Mouse (Mus musculus): ENCODE results near the gene Pum2. TPM values are rescaled to one million over a fixed set of nuclear protein-coding genes. Genes with fewer than 3 reads are reported as not detected.
"Not testable (repeated sequence)": the region's sequence is repeated elsewhere in the genome, so short reads cannot be mapped to it uniquely, and the experiment has no call there.

The Pum2 gene
- polyA plus RNA-seq (2015; fragmentation: Nextera tagmentation; extraction: Ambion mirVana) = 50.0 and 51.1 TPM in 2 replicates

DNA sequence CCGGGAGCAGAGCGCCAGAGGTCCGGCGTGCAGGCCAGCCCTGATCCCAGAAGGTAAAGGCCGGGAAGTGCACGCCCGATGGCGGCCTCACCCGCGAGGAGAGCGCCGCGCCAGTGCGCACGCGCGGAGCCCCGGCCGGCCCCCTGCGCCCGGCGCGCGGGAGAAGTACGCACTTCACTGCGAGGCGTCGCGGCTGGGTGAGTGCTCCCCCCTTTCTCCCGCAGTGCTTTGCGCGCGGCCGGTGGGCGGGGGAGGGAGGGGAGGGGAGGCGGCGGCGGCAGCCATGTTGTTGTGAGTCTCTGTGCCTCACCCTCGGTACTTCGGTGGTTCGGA, at the start of gene Pum2:
Gene Pum2 (plus strand): TSS at position 161 of the 333 bp plus-strand sequence.
- H3K4me1 ChIP-seq = peaks cover 26% of the 10 kb centered on the region
- H3K27me3 ChIP-seq (replicated peaks) = no peaks in the 10 kb centered on the region
- peak within 1 kb of the TSS; percentile 89 for H3K9ac ChIP-seq
- no peaks in the 10 kb centered on the region for H3K36me3 ChIP-seq (replicated peaks)
- H3K27ac ChIP-seq = peak within 1 kb of the TSS; percentile 96
- peak; percentile 95 for ATAC-seq (replicated peaks)
- H3K4me3 ChIP-seq = peak within 1 kb of the TSS; percentile 74
- under 1% methylated on average over 30 of the region's 41 CpGs for WGBS
- H3K4me2 ChIP-seq = peak within 1 kb of the TSS; percentile 81
- H3K9me3 ChIP-seq = no peaks in the 10 kb centered on the region

- no peak; the same call in 1 of the 2 replicates for ATAC-seq (replicated peaks)
- no peaks in the 10 kb centered on the region for H3K9me3 ChIP-seq
- H3K4me2 ChIP-seq = no peak overlapping the region
- H3K27me3 ChIP-seq (replicated peaks) = no peaks in the 10 kb centered on the region
- no peak overlapping the region for H3K4me3 ChIP-seq
- no peaks in the 10 kb centered on the region for H3K36me3 ChIP-seq (replicated peaks)
- WGBS = 97% methylated on average over 6 of the region's 6 CpGs
- no peak overlapping the region for H3K9ac ChIP-seq
- H3K4me1 ChIP-seq = no peaks in the 10 kb centered on the region
- H3K27ac ChIP-seq = no peak overlapping the region
These were observed 44.4 kb upstream of the Pum2 start for GRCm38 (mm10) chr12:8629537-8629936.

DNA sequence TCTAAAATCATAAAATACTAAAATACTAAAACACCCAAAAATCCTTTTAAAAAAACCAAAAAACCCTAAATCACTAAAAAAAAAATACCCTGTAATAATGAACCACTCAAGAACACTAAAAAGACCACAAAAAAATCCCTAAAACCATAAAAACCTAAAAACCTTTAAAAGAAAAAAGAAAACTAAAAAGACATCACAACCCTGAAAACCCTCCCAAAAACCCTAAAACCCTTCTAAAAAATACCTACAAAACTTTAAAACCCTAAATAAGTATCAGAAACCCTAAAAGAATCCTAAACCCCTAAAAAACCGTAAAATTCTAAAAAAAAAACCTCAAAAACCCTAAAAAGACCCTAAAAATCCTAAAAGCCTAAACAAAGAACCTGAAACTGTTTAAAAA, 42.2 kb upstream of the Pum2 start:
- Histone ChIP-seq H3K4me1 (no peaks in the 10 kb centered on the region), H3K9ac (no peak overlapping the region), H3K27me3 (replicated peaks) (no peaks in the 10 kb centered on the region), H3K27ac (no peak overlapping the region), H3K4me2 (no peak overlapping the region), H3K36me3 (replicated peaks) (no peaks in the 10 kb centered on the region), H3K4me3 (no peak overlapping the region), H3K9me3 (no peaks in the 10 kb centered on the region)
- 94% methylated on average over 1 of the region's 1 CpGs for whole genome bisulfite sequencing
- ATAC-seq (replicated peaks) = no peak

DNA sequence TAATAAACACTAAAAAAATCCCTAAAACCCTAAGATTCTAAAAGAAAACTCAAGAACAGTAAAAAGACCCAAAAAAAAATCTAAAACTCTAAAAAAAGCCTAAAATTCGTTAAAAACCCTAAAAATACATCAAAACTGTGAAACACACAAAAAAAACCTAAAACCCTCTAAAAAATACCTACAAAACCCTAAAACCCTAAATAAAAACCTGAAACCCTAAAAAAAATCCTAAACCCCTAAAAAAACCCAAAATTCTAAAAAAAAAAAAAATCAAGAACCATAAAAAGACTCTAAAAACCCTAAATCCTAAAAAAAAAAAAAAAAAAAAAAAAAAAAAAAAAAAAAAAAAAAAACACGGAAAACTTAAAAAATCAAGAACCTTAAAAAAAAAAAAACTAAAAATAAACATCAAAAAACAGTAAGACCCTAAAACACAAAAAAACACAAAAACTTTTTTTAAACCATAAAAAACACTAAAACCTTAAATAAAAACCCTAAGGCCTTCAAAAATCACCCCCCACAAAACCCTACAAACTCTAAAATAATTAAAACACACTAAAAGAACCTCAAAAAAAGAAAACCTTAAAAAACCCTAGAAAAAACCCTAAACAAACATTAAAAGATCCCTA, 41.1 kb upstream of the Pum2 start:
- Histone ChIP-seq H3K9me3 (no peaks in the 10 kb centered on the region), H3K27me3 (replicated peaks) (no peaks in the 10 kb centered on the region), H3K4me3 (no peak overlapping the region), H3K4me1 (no peaks in the 10 kb centered on the region), H3K36me3 (replicated peaks) (no peaks in the 10 kb centered on the region), H3K27ac (no peak overlapping the region), H3K4me2 (no peak overlapping the region), H3K9ac (no peak overlapping the region)
- no peak for ATAC-seq (replicated peaks)
- WGBS = 78% methylated on average over 2 of the region's 2 CpGs

- WGBS = 100% methylated on average over 1 of the region's 1 CpGs
- H3K4me1 ChIP-seq = no peaks in the 10 kb centered on the region
- no peaks in the 10 kb centered on the region for H3K27me3 ChIP-seq (replicated peaks)
- H3K4me3 ChIP-seq = no peak overlapping the region
- no peak overlapping the region for H3K27ac ChIP-seq
- H3K36me3 ChIP-seq (replicated peaks) = no peaks in the 10 kb centered on the region
- H3K9me3 ChIP-seq = no peaks in the 10 kb centered on the region
- no peak for ATAC-seq (replicated peaks)
- H3K4me2 ChIP-seq = no peak overlapping the region
- H3K9ac ChIP-seq = no peak overlapping the region
These were observed 39.6 kb upstream of the Pum2 start for GRCm38 (mm10) chr12:8634306-8634705.

- no peaks in the 10 kb centered on the region for H3K9me3 ChIP-seq
- H3K36me3 ChIP-seq (replicated peaks) = no peaks in the 10 kb centered on the region
- no peak overlapping the region for H3K4me2 ChIP-seq
- no peak overlapping the region for H3K27ac ChIP-seq
- no peaks in the 10 kb centered on the region for H3K4me1 ChIP-seq
- H3K9ac ChIP-seq = no peak overlapping the region
- no peaks in the 10 kb centered on the region for H3K27me3 ChIP-seq (replicated peaks)
- 98% methylated on average over 4 of the region's 4 CpGs for WGBS
- H3K4me3 ChIP-seq = no peak overlapping the region
- no peak for ATAC-seq (replicated peaks)
These were observed 38.4 kb upstream of the Pum2 start for GRCm38 (mm10) chr12:8635546-8635945.

- Histone ChIP-seq H3K4me2 (no peak overlapping the region), H3K9me3 (no peaks in the 10 kb centered on the region), H3K4me1 (no peaks in the 10 kb centered on the region), H3K27me3 (replicated peaks) (no peaks in the 10 kb centered on the region), H3K9ac (no peak overlapping the region), H3K4me3 (no peak overlapping the region), H3K27ac (no peak overlapping the region), H3K36me3 (replicated peaks) (no peaks in the 10 kb centered on the region)
- ATAC-seq (replicated peaks) = no peak
- WGBS = 96% methylated on average over 14 of the region's 14 CpGs
These were observed 37.0 kb upstream of the Pum2 start for GRCm38 (mm10) chr12:8636945-8637344.

- not testable (repeated sequence) for H3K27ac ChIP-seq; ATAC-seq (replicated peaks); H3K9ac ChIP-seq; H3K4me3 ChIP-seq; H3K4me2 ChIP-seq; H3K9me3 ChIP-seq; H3K36me3 ChIP-seq (replicated peaks); H3K4me1 ChIP-seq; H3K27me3 ChIP-seq (replicated peaks)
- 80% methylated on average over 10 of the region's 10 CpGs for WGBS
These were observed 35.4 kb upstream of the Pum2 start for GRCm38 (mm10) chr12:8638411-8639087.

- H3K4me2 ChIP-seq = peak overlapping the region; percentile 52
- peak overlapping the region; percentile 11; the same call in 1 of the 2 replicates for H3K9ac ChIP-seq
- 1% methylated on average over 2 of the region's 2 CpGs for WGBS
- not testable (repeated sequence) for H3K9me3 ChIP-seq; H3K27me3 ChIP-seq (replicated peaks); H3K36me3 ChIP-seq (replicated peaks); H3K27ac ChIP-seq; H3K4me1 ChIP-seq
- ATAC-seq (replicated peaks) = 0 out of 2 replicates have a peak, but pooled peaks have one; percentile 13
- peak overlapping the region; percentile 99 for H3K4me3 ChIP-seq
These were observed 33.7 kb upstream of the Pum2 start for GRCm38 (mm10) chr12:8640186-8640585.

- Histone ChIP-seq H3K27ac (peak overlapping the region; percentile 99), H3K9me3 (no peaks in the 10 kb centered on the region), H3K27me3 (replicated peaks) (no peaks in the 10 kb centered on the region), H3K4me3 (peak overlapping the region; percentile 99), H3K4me1 (no peaks in the 10 kb centered on the region), H3K36me3 (replicated peaks) (no peaks in the 10 kb centered on the region), H3K9ac (peak overlapping the region; percentile 100), H3K4me2 (peak overlapping the region; percentile 52)
- ATAC-seq (replicated peaks) = peak; percentile 99
- WGBS = under 1% methylated on average over 47 of the region's 47 CpGs
These were observed 33.1 kb upstream of the Pum2 start for GRCm38 (mm10) chr12:8640711-8641424.

DNA sequence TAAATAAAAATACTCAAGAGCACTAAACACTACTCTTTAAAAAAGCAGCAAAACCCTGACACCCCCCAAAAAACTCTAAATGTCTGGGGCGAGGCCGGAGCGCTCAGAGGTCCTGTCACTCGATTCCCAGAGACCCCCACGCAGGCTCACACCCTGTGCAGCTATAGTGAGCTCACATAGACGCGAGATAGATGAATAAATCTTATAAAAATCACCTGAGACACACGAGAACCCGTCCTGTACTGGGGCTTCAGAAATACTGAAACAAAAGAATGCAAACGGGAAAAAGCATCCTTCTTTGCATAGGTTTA, 32.6 kb upstream of the Pum2 start:
- no peaks in the 10 kb centered on the region for H3K9me3 ChIP-seq
- H3K27ac ChIP-seq = peak overlapping the region; percentile 99
- 4% methylated on average over 10 of the region's 10 CpGs for WGBS
- no peaks in the 10 kb centered on the region for H3K4me1 ChIP-seq
- H3K36me3 ChIP-seq (replicated peaks) = no peaks in the 10 kb centered on the region
- H3K9ac ChIP-seq = peak overlapping the region; percentile 100
- peak overlapping the region; percentile 47 for H3K4me2 ChIP-seq
- peak; percentile 77 for ATAC-seq (replicated peaks)
- no peaks in the 10 kb centered on the region for H3K27me3 ChIP-seq (replicated peaks)
- H3K4me3 ChIP-seq = peak overlapping the region; percentile 99

DNA sequence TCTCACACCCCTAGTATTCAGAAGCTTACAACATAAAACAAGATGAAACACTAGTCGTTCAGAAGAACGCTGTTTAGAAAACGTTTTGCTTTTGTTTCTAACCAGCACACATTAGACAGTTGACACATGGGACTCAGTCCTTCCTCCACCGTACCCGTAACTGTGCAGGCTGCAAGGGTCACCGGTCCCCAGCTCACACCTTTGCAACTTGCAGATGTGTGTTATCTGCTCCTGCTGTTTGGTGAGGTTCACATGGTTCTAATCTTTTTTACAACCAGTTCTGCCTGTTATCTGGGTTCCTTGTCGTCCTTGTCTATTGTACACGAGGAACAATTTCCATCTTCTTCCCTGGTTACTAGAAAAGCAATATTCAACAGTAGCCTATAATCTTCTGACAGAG, 25.7 kb upstream of the Pum2 start:
- H3K4me3 ChIP-seq; H3K4me1 ChIP-seq; H3K9me3 ChIP-seq; H3K36me3 ChIP-seq (replicated peaks); H3K9ac ChIP-seq; ATAC-seq (replicated peaks); H3K27me3 ChIP-seq (replicated peaks); H3K27ac ChIP-seq; H3K4me2 ChIP-seq: not testable (repeated sequence)
- WGBS = 78% methylated on average over 8 of the region's 8 CpGs

DNA sequence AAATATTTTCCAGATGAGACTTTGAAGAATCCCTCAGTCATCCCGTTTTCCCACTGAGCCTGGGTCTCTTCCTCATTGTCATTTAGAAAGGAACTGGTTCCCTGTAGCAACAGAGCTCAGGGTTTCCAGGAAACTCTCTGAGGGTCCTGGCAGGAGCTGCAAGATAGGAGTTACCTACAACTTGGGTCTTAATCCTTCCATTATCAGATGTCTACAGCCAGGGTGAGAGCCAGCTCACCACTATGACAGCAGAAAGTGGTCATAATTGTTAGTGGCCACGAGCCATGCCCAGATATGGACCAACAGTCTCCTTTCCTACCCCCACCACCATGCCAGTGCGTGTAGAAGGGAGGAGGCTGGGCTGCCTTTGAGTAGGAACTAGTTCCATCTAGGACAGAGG, 23.9 kb upstream of the Pum2 start:
- 73% methylated on average over 3 of the region's 3 CpGs for WGBS
- H3K4me1 ChIP-seq; ATAC-seq (replicated peaks); H3K27me3 ChIP-seq (replicated peaks); H3K27ac ChIP-seq; H3K9ac ChIP-seq; H3K4me2 ChIP-seq; H3K36me3 ChIP-seq (replicated peaks); H3K4me3 ChIP-seq; H3K9me3 ChIP-seq: not testable (repeated sequence)
